Mouse (Mus musculus): Measurements from ENCODE around the gene Ppara.

The Ppara gene

DNA sequence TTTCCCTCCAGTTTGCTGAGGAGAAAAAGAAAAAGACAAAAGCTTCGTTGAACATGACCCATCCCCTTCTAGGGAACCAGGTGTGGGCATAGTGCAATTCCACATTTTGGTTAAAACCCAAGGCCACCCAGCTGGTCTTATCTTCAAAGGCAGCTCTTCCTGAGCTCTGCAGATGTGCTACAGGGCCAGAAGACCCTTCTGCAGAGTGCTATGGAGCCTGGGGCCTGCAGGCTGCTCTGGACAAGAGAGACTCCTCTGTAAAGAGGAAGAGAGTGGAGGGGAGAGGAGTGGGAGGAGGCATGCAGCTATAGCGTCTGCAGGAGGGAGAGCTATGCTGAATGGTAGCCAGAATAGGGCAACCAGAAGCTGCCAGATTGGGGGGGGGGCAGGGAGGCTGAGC is 4.8 kb upstream of the Ppara start:
- DNase-seq, result no peak

DNA sequence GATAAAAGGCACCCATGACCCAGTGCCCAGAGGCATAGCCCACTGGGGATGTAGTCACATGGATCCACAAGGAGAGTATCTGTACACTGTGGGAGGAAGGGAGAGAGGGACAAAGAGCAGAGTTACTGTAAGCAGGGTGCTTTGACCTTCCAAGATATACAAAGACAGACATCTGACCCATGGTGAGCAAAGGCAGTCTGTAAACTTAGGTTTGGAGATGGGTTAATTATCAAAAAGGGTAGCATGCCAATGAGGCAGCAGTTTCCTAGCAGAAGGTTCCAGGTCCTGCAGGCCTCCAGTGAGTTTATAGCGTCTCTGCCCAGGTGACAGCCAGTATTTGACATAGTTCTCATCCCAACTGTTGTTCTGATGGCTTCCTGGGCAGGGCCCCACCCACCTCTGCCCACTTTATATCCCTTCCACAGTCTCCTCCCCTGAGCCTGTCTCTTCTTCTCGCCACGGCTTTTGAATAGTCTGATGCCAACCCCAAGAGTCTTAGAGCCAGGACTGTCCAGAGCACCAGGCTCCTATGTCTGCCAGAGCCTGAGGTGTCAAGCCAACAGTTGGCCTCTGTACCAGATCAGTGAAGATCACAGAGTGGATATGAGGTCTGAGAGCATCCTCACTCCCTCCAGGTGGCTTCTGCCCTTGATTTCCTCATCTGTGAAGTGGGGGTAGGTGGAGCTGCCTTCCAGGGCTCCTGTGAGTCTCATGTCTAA is 2.7 kb upstream of the Ppara start:
- no peak for DNase-seq

DNA sequence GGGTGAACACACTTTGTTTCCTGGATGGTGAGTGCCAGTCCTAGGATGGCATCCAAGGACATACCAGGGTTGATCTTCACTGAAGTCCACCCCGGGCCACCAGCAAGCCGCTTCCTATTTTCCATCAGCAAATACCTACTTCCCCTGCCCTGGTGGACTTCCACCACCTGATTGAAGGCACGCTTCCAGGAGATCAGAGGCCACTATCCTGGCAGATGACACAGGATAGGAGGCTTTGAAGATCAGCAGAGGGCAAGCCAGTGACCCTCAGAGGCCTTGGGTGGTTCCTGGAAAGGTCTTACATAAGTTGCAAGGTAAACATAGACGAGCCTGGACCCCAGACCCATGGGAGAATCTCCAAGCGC is 2.2 kb upstream of the Ppara start:
- no peak for DNase-seq

DNA sequence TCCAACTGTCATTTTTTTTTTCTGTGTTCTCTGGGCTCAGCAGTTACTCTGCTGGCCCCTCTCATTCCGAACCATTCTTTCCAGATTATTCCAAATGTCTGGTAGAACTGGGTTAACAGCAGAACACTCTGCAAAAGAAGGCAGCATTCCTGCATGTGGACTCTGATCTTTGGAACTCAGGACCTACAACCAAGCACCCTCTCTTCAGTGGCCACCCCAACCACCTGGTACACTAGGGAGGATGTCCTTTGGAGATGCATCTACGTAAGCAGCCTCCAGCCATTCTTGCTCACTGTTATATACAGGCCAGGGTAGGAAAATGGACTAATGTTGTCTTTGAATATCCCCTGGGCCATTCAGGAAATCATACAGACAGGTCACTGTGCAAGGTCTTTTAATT is 1.1 kb upstream of the Ppara start:
- DNase-seq, result no peak

DNA sequence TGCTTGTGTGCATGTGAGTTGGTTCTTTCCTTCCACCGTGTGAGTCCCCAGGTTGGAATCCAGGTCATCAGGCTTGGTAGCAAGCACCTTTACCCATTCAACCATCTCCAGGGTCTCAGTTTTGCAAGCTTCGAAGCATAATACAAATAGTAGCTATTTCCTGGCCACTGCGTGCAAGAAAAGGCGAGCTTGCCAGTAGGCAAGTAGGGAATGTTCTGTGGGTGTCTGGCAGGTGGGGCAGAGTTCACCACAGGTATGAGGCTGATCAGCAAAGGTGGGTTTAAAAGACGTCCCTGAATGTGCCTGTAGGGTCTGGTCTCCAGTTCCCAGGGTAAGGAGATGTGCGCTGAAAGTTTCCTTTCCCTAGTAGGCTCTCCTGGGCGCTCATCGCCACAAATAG is 635 bp upstream of the Ppara start:
- DNase-seq, result no peak

DNA sequence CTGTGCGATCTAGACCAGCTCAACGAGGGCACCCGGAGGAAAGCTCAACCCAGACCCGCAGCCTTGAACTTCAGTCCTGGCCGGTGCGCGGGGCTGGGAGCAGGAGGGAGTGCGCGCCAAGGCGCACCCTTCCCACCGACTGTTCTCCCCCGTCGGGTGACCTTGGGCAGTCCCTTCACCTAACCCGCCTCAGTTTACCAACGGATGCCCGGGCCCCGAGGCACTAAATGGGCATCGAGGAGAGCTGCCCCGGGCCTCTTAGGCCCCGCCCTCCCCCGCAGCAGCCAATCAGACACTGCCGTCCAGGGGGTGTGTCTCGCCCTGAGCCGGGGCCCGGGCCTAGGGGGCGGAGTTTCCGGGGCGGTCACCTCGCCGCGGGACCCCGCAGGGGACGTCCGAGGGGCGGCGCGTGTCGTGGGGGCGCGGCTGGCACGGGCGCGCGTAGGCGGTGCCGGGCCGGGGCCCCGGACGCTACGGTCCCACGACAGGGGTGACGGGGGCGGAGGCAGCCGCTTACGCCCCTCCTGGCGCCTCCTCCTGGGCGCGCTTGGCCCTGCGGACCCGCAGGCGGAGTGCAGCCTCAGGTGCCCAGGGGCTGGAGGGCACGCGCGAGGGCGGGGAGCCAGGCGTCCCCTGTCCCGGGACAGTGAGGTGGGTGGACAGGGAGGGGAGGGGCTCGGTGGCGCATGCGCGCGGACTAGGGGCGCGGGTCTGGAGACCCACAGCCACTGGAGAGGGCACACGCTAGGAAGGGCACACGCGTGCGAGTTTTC is 466 bp downstream of the Ppara start:
- no peak for DNase-seq

DNA sequence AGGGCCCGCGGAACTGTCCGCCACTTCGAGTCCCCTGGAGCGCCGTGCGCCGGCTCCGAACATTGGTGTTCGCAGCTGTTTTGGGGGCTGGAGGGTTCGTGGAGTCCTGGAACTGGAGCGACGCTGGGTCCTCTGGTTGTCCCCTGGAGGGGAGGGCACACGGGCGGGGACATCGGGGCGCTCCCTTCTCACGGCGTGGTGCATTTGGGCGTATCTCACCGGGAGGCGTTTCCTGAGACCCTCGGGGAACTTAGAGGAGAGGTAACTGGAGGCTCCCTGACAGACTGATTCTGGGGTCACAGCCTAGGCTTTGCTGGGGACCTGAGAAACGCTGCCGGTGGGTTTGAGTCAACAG is 1.0 kb downstream of the Ppara start:
- DNase-seq, result no peak

DNA sequence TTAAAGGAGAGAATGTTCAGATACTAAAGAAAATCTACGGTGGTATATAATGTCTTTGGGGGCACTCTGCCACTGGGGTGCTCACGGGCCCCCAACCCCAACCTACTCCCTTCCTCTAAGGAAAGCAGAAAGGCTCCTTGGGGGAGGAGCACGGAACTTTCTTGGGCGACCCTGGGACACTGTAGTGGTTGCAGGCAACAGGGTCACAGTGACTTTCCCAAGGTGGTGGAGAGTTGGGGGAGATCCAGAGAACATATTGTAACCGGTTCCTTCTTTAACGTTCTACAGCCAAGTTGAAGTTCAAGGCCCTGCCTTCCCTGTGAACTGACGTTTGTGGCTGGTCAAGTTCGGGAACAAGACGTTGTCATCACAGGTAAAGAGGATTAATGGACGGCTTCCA is 1.7 kb downstream of the Ppara start:
- DNase-seq, result no peak

DNA sequence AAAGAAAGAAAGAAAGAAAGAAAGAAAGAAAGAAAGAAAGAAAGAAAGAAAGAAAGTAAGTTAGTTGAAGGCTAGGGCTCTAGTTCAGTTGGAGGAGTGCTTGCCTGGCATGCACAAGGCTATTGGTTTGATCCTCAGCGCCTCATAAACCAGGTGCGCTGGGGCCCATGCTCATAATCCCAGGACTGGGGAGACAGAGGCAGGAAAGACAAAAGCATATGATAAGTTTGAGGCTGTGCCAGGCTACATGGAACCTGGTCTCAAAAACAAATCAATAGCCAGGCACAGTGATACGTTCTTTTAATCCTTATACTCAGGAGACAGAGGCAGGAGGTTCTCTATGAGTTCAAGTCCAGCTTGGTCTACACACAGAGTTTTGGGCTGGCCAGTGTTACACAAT is 3.6 kb downstream of the Ppara start:
- DNase-seq, result no peak

DNA sequence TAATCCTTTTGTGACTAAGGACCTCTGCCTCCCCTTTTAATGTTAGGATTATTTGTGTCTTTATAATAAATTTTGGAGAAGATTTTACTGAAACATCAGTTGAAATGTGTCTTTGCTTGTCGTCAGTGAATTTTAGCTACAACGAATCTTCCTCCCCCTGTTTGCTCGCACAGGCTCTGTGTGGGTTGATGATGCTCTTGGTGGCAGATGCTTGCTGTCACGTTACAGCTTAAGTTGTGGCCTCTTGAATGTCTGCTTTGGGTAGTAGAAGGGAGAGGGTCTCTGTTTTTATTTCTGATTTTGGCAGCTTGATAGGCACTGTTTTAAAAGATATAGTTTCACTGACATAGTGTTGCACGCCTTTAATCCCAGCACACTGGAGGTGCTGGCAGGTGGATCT is 4.2 kb downstream of the Ppara start:
- DNase-seq, result no peak

DNA sequence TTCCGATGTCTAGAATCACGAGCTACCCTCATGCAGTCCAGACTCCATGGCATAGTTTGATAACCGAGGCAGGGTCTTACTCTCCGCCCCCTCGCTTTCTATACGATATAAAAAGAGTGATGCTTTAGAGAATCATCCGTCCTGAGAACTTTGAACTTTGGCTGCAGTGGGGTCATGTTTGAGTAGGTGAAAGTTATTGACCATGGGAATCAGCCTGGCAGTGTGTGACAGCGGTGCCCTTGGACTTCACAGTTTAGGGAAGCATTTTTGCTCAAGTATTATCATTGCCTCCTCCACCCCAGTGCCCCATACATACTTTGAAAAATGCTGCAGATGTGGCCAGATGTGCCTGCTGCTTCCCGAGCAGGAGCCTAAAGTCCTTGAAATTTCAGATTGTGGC is 7.8 kb downstream of the Ppara start:
- DNase-seq, result no peak

DNA sequence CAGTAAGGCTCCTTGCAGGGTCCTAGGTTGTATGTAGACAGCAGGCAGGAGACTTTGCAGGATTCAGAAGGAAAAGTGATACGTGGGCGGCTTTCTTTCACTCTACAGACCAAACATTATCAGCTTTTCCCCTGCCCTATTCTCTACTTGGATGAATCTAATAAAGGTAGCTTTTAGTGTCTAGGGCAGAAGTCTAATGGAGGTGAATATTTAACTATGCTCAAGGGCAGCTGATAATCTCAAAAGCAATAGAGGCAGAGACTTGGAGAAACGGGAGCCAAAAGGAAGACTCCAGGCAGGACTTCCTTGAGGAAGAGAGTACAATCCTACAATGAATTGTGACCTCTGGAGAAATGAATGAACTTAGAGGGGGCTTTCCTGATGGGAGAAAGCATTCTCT is 9.2 kb downstream of the Ppara start:
- DNase-seq, result no peak

DNA sequence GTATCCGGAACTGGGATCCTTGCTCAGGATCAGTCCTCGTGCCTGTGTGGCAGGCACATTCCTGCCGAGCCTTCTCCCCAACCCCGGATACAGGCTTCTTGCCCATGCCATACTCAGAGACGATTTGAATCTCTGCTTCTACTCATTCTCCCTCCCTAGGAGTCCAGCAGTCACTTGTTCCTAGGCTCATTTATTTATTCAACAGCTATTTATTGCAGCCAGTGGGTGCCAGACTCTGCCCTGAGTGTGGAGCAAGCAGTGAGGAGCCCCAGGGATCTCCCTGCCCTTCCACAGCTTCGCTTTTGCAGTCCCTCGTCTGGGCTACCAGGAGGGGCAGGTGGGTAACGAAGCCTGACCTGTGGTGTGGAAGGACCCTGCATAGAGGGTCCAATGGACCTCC is 11.4 kb downstream of the Ppara start:
- DNase-seq, result no peak

DNA sequence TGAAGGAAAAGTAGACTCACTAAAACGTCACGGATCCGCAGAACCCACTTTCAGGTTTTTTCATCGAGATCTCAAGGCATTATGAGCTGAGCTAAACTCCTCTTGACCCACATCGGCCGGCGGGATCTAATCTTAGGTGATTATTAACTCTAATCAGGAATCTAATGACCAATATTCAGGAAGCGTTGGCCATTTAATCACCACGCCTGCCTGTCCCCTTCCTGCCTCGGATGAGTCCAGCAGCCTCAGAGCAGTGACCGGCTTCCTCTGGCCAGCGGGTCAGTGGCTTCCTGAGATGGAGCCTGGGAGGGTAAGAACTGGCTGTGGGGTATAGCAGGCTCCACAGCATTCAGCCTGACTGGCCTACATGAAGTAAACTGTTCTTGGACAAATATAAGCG is 11.9 kb downstream of the Ppara start:
- DNase-seq, result no peak

DNA sequence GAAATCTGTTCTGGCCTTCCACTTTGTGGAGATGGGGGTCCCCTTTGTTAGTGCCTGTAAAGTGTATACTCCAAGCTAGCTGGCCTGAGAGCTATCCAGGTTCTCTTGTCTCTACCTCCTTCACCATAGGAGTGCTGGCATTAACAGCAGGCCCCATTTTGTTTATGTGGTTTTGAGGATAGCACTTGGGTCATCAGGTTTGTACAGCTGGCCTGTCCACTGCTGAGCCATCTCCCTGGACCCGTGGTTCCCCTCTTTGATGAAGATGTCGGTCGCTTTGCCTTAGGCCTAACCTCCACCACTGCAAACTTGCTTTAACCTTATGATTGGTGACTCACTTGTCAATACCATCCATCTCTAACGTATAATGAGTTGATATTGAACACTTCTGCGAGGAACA is 13.2 kb downstream of the Ppara start:
- no peak for DNase-seq

DNA sequence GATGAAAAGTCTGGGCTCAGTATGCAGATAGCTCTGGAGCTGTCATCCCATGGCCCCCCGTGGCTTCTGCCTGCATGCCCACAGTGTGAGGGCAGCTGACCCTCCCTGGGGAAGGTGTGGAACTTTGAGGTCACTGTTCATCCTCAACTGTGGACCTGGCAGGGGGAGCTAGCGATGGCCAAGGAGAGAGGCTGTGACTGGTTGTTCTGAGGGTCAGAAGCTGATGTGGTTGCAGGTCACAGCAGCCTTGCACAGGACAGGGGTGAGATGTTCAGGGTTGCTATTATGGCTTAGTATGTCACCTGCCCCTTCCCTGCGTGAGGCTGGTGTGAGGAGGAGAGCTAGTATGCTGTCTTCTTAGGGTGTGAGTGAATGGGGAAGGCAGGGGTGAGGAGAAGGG is 13.7 kb downstream of the Ppara start:
- DNase-seq, result no peak

DNA sequence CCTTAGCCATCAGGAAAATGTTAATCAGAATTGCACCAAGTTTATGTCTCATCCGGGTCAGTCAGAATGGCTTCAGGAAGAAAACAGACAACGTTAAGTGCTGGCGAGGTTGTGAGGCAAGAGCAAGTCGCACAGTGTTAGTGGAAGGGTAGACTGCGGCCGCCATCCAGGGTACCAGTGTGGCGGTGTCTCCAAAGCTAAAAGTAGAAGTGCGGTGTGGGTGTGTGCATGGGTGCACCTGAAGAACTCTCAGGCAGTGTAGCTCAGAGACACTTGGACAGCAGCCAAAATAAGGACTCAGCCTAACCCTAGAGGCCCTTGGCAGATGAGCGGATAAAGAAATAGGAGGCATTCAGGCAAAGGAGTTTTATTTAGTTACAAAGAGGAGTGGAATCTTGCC is 14.4 kb downstream of the Ppara start:
- DNase-seq, result no peak

DNA sequence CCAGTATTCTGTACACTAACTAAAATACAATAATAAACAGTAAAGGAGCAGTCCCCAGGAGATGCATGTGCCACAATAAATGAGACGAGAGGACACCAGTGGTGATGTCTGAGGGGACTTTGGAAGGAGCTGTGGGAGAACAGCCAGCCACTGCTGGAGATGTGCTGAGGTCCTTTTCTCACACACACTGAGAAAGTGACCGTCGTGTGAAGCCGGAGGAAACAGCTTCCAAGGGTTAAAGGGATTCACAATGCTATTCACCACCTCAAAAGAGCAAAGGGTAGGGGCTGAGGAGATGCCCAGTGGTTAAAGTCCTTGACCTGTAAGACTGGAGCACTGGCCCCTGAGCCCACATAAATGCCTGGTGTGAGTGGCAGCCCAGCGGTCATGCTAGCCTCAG is 15.3 kb downstream of the Ppara start:
- DNase-seq, result no peak

DNA sequence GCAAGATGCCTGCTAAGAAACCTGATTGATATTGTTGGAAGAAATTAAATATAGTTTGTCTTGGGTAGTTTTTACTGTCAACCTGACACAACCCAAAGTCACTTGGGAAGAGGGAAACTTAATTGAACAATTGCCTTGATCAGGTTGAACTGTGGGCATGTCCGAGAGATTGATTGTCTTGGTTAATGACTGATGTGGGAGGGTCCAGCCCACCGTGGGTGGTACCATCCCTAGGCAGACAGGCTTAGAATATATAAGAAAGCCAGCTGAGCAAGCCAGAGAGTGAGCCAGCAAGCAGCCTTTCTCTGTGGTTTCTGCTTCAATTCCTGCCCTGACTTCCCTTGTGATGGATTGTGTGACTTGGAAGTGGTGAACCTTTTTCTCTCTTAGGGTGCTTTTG is 17.9 kb downstream of the Ppara start:
- DNase-seq, result no peak

DNA sequence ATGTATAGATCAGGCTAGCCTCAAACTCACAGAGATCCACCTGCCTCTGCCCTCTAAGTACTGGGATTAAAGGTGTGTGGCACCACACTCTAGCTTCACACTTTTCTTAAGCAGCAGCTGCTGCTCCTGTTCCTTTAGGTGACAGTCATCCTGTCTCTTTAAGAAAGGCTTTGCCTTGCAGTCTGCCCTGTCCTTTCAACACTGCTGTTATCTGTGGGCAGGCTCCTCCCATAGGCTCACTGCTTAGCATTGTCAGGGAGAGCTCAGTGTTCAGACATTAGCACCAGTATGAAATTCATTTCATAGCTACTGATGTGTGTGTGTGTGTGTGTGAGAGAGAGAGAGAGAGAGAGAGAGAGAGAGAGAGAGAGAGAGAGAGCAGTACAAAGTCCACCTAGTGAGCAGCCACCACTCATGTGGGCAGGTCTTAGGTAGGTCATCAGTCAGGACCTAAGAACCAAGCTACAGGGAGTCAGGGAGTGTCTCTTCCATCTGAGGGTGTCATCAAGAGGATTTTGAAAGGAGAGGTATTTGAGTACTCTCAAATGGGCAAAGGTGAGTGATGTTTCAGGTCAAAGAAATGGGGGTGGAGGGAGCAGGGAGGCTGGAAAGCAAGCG is 19.4 kb downstream of the Ppara start:
- no peak for DNase-seq

DNA sequence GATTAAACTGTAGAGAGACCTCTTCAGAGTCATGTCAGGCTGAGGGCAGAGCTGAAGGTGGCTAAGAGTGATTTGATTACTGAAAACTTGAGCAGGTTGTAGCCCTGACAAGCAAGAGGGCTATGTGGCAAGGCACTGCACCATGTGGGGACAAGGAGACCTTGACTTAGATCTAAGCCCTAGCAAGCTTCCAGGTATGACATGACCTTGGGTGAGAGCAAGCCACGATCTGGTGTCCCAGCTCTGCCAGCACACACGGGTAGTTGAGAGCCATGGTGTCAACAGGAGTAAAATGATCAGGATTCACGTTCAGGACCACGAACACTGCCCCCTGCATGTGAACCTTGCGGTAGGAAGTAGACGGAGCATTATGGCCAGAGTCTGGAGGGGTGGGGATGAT is 20.4 kb downstream of the Ppara start:
- DNase-seq, result no peak

DNA sequence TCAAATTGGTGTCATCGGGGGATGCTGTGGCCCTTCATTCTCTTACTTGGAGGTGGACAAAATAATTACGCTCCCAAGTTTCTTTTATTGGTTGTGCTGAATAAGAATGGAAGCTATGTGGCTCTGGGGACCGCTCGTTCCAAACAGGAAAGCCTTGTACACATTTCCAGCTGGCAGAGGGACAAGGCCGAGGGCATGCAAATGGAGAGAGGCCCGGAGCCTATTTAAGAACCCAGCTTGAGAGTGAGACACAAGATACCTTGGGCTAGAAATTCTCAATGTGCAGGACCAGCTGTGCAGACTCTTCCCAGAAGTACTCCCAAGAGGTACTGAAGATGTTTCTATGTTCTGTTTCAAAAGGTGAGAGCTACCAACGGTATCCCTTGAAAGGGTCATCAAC is 21.8 kb downstream of the Ppara start:
- no peak for DNase-seq

DNA sequence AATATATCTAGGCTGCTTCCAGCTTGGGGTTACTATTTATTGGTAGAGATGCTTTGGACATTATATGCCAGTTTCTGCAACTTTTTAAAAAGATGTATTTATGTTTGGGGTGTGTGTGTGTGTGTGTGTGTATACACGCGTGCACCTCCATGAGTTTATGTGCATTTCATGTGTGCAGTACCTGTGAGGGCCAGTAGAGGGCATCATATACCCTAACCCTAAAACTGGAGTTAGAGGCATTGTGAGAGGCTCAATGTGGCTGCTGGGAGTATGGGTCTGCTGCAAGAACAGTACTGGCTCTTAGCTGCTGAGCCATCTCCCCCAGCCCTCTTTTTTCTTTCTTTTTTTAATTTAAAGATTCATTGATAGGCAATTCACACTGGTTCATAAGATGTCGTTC is 23.0 kb downstream of the Ppara start:
- DNase-seq, result no peak

DNA sequence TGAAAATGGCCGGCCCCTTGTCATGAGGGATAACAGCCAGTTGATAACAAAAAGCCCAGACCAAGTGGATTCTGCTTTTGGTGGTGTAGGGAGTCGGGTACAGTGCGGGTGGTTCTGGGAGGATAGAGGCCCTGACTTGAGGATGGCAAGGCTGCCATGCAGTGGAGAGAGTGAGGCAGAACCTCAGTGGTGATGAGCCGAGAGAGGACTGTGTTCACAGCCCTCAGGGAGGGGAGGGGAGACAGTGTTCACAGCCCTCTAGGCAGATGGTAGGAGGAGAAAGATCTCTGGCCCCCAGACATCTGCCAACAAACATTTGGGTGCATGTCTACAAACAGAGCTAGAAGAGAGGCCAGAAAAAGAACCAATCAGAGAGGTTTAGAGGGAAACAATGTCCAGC is 28.0 kb downstream of the Ppara start:
- DNase-seq, result no peak

DNA sequence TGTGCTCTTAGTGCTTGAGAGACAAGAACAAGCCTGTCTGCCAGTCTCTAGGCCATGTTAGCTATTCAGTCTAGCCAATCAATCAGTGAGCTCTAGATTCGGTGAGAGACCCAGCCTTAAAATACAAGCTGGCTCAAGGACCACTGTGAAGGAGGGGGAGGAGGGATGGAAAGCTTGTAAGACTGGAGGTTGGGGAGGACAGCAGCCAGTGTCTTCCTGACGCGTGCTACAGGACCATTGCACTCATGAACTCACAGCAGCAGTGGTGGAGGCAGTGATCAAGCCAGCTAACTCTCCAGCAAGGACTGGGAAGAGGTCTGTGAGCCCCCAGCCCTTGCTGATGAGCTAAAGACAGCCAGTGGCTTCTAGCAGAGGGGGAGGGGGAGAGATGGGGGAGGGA is 30.2 kb downstream of the Ppara start:
- no peak for DNase-seq
